Mouse (Mus musculus) activated CD4-positive, CD25-positive, alpha-beta regulatory T cell, adult 4 months (primary cell): ENCODE measurements around the gene Rad23a. TPM values are rescaled to one million over a fixed set of nuclear protein-coding genes. Genes with fewer than 3 reads are reported as not detected.
"Not testable (repeated sequence)": the region's sequence is repeated elsewhere in the genome, so short reads cannot be mapped to it uniquely, and the experiment has no call there.

ENCODE experiments used
- ATAC-seq: one replicate; pipeline ENCODE4 v1.8.0; 2017
- polyA plus RNA-seq, 2 experiments: library from polyadenylated mRNA; unstranded; fragments of 100-300 nt; shearing (Covaris generic); gene quantifications; one replicate each; pipeline ENCODE4 v1.2.1; 2017

Gene Rad23a
- polyA plus RNA-seq, 2 experiments from 2014 or later, result 125 to 131 TPM

- ATAC-seq, result no peak
Measured at GRCm38 (mm10) chr8:84839875-84840247, 604 bp downstream of the Rad23a start.

- ATAC-seq, result no peak
Measured at GRCm38 (mm10) chr8:84839411-84839810, 1.1 kb downstream of the Rad23a start.

- no peak for ATAC-seq
Measured at GRCm38 (mm10) chr8:84838513-84838912, 2.0 kb downstream of the Rad23a start.

- no peak for ATAC-seq
Measured at GRCm38 (mm10) chr8:84837912-84838470, 2.5 kb downstream of the Rad23a start.

- no peak for ATAC-seq
Measured at GRCm38 (mm10) chr8:84837149-84837911, 3.1 kb downstream of the Rad23a start.

GRCm38 (mm10) chr8:84834866-84835855 is 5.3 kb downstream of the Rad23a start:
- ATAC-seq, result no peak

GRCm38 (mm10) chr8:84834002-84834865 is 6.2 kb downstream of the Rad23a start:
- ATAC-seq, result no peak

- ATAC-seq, result no peak
Measured at GRCm38 (mm10) chr8:84832759-84833742, 7.4 kb downstream of the Rad23a start.

GRCm38 (mm10) chr8:84832034-84832717 is 8.3 kb downstream of the Rad23a start:
- peak; percentile 59 for ATAC-seq

- ATAC-seq, result peak; percentile 58
Measured at GRCm38 (mm10) chr8:84831490-84831889, 9.0 kb downstream of the Rad23a start, which contains the start of gene Gadd45gip1. Gene Gadd45gip1 (plus strand): TSS chr8:84831522.

- not testable (repeated sequence) for ATAC-seq
Measured at GRCm38 (mm10) chr8:84826518-84826917, 13.9 kb downstream of the Rad23a start.

GRCm38 (mm10) chr8:84825636-84826035 is 14.8 kb downstream of the Rad23a start:
- peak; percentile 88 for ATAC-seq

- ATAC-seq, result peak; percentile 63
Measured at GRCm38 (mm10) chr8:84823653-84824052, 16.8 kb downstream of the Rad23a start.

- no peak for ATAC-seq
Measured at GRCm38 (mm10) chr8:84822723-84823122, 17.7 kb downstream of the Rad23a start, which contains the start of gene Dand5. Gene Dand5 (minus strand): TSS chr8:84822823.

- ATAC-seq, result no peak
Measured at GRCm38 (mm10) chr8:84816117-84816516, 24.3 kb downstream of the Rad23a start.

- ATAC-seq, result peak; percentile 55
Measured at GRCm38 (mm10) chr8:84815547-84815946, 24.9 kb downstream of the Rad23a start.

- no peak for ATAC-seq
Measured at GRCm38 (mm10) chr8:84814555-84815441, 25.7 kb downstream of the Rad23a start.

- no peak for ATAC-seq
Measured at GRCm38 (mm10) chr8:84814240-84814554, 26.3 kb downstream of the Rad23a start.

GRCm38 (mm10) chr8:84813830-84814229 is 26.6 kb downstream of the Rad23a start:
- no peak for ATAC-seq
